Mouse (Mus musculus): ENCODE results near the gene 1300017J02Rik. TPM values are rescaled to one million over a fixed set of nuclear protein-coding genes. Genes with fewer than 3 reads are reported as not detected.

1300017J02Rik gene
- polyA plus RNA-seq, 2 experiments = 42.2 to 43.4 TPM

- ATAC-seq (ENCODE audit: insufficient read depth) = peak; percentile 75
- Histone ChIP-seq H3K36me3 (replicated peaks; ENCODE audit: control insufficient read depth, insufficient read depth, low read depth) (peaks cover 32% of the 10 kb centered on the region), H3K9me3 (ENCODE audit: control insufficient read depth, low read length) (no peaks in the 10 kb centered on the region), H3K4me3 (ENCODE audit: insufficient read depth in 1 of 2, low read depth in 2 of 2, low read length in 2 of 2) (peak overlapping the region; percentile 80 to 90), H3K4me2 (ENCODE audit: low read depth) (peak overlapping the region; percentile 76), H3K4me1 (replicated peaks; ENCODE audit: control insufficient read depth in 2 of 2, insufficient read depth in 2 of 2, low read length in 1 of 2) (peaks cover 10 to 14% of the 10 kb centered on the region in 2 experiments; a peak in 3 of 4 replicates), H3K27ac (peak overlapping the region; percentile 16), H3K9ac (replicated peaks) (peak overlapping the region; percentile 70), H3K27me3 (ENCODE audit: control insufficient read depth, insufficient read depth, low read length) (no peaks in the 10 kb centered on the region)
- DNase-seq (ENCODE audit: low read depth in 3 of 3, low spot score in 3 of 3) = no peak
- WGBS (ENCODE audit: insufficient replicate concordance) = under 1% methylated on average over 40 of the region's 40 CpGs
- TF ChIP-seq CTCF (IDR thresholded peaks at IDR 0.05; ENCODE audit: low read depth) = 0 out of 2 replicates have a peak, but pooled peaks have one; percentile 10
- no peak for TF ChIP-seq EP300 (IDR thresholded peaks at IDR 0.05; ENCODE audit: low read depth)
Observed at GRCm38 (mm10) chr9:103305332-103306041, 605 bp upstream of the 1300017J02Rik start.

DNA sequence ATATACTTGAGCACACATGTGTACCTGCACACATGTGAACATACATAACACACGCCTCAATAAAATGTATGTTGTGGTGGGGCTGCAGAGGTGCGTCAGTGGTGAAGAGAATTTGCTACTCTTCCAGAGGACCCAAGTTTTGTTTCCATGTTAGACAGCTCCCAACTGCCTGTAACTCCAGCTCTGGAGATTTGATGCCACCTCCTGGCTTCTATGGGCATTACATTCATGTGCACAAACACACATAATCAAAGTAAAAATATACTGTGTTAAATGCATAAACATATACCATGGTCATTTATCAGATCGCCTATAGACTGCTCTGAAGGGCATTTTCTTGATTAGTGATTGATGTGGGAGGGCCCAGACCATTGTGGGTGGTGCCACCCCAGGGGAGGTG, 2.2 kb downstream of the 1300017J02Rik start:
- H3K9ac ChIP-seq (replicated peaks) = no peak overlapping the region
- ATAC-seq (ENCODE audit: insufficient read depth) = no peak
- WGBS (ENCODE audit: insufficient replicate concordance) = 22% methylated on average over 3 of the region's 3 CpGs

GRCm38 (mm10) chr9:103302239-103302638, 2.6 kb downstream of the 1300017J02Rik start:
- Histone ChIP-seq H3K36me3 (replicated peaks; ENCODE audit: control insufficient read depth, insufficient read depth, low read depth) (peaks cover 2% of the 10 kb centered on the region), H3K27me3 (ENCODE audit: control insufficient read depth, insufficient read depth, low read length) (no peaks in the 10 kb centered on the region), H3K9ac (replicated peaks) (no peak overlapping the region), H3K4me2 (ENCODE audit: low read depth) (no peak overlapping the region), H3K4me1 (replicated peaks; ENCODE audit: control insufficient read depth in 2 of 2, insufficient read depth in 2 of 2, low read length in 1 of 2) (peaks cover 10 to 12% of the 10 kb centered on the region in 2 experiments; a peak in 3 of 4 replicates), H3K4me3 (ENCODE audit: insufficient read depth in 1 of 2, low read depth in 2 of 2, low read length in 2 of 2) (no peak overlapping the region), H3K27ac (no peak overlapping the region), H3K9me3 (ENCODE audit: control insufficient read depth, low read length) (no peaks in the 10 kb centered on the region)
- no peak for ATAC-seq (ENCODE audit: insufficient read depth)
- TF ChIP-seq EP300 (IDR thresholded peaks at IDR 0.05; ENCODE audit: low read depth) = no peak
- no peak for TF ChIP-seq CTCF (IDR thresholded peaks at IDR 0.05; ENCODE audit: low read depth)
- 61% methylated on average over 4 of the region's 4 CpGs for WGBS (ENCODE audit: insufficient replicate concordance)
- no peak for DNase-seq (ENCODE audit: low read depth in 3 of 3, low spot score in 3 of 3)

More for the DNA sequence above, 2.2 kb downstream of the 1300017J02Rik start:
- Histone ChIP-seq H3K27me3 (ENCODE audit: control insufficient read depth, insufficient read depth, low read length) (no peaks in the 10 kb centered on the region), H3K4me3 (ENCODE audit: insufficient read depth in 1 of 2, low read depth in 2 of 2, low read length in 2 of 2) (no peak overlapping the region), H3K9me3 (ENCODE audit: control insufficient read depth, low read length) (no peaks in the 10 kb centered on the region), H3K4me1 (replicated peaks; ENCODE audit: control insufficient read depth in 2 of 2, insufficient read depth in 2 of 2, low read length in 1 of 2) (peaks cover 10 to 14% of the 10 kb centered on the region in 2 experiments; a peak in 3 of 4 replicates), H3K36me3 (replicated peaks; ENCODE audit: control insufficient read depth, insufficient read depth, low read depth) (peaks cover 6% of the 10 kb centered on the region), H3K27ac (no peak overlapping the region), H3K4me2 (ENCODE audit: low read depth) (no peak overlapping the region)
- peak; percentile 56 to 67 (median 59) for DNase-seq (ENCODE audit: low read depth in 3 of 3, low spot score in 3 of 3)
- TF ChIP-seq EP300 (IDR thresholded peaks at IDR 0.05; ENCODE audit: low read depth) (peak; percentile 17; the same call in 1 of the 2 replicates), CTCF (IDR thresholded peaks at IDR 0.05; ENCODE audit: low read depth) (peak; percentile 91)

DNA sequence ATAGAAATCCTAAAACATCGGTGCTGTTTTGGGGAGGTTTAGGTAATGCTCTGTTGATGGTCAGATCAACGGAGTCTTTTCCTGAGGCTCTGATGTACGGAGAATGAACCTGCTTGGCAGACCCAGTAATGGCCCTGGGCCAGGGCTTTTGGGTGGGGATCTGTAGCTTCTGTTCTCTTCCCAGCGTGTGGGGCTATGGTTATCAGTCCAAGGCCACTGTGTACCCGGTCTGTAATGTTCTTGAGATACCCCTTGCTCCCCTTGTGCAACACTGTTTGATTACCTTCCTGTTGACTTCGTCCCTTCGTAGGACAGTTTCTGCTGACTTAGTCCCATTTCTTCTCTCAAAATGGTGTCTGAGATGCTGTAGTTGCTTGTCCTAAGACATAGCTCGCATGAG, 3.8 kb downstream of the 1300017J02Rik start:
- no peaks in the 10 kb centered on the region for H3K36me3 ChIP-seq (replicated peaks; ENCODE audit: control insufficient read depth, insufficient read depth, low read depth)
- ATAC-seq (ENCODE audit: insufficient read depth) (no peak), DNase-seq (ENCODE audit: low read depth in 3 of 3, low spot score in 3 of 3) (no peak)
- H3K4me1 ChIP-seq (replicated peaks; ENCODE audit: control insufficient read depth in 2 of 2, insufficient read depth in 2 of 2, low read length in 1 of 2) = peaks cover 2 to 7% of the 10 kb centered on the region in 2 experiments; a peak in 3 of 4 replicates
- no peak overlapping the region for H3K27ac ChIP-seq
- H3K4me2 ChIP-seq (ENCODE audit: low read depth) = no peak overlapping the region
- TF ChIP-seq CTCF (IDR thresholded peaks at IDR 0.05; ENCODE audit: low read depth) = no peak
- TF ChIP-seq EP300 (IDR thresholded peaks at IDR 0.05; ENCODE audit: low read depth) = no peak
- H3K27me3 ChIP-seq (ENCODE audit: control insufficient read depth, insufficient read depth, low read length) = no peaks in the 10 kb centered on the region
- no peaks in the 10 kb centered on the region for H3K9me3 ChIP-seq (ENCODE audit: control insufficient read depth, low read length)
- H3K4me3 ChIP-seq (ENCODE audit: insufficient read depth in 1 of 2, low read depth in 2 of 2, low read length in 2 of 2) = no peak overlapping the region
- H3K9ac ChIP-seq (replicated peaks) = no peak overlapping the region
- 63% methylated on average over 8 of the region's 8 CpGs for WGBS (ENCODE audit: insufficient replicate concordance)

GRCm38 (mm10) chr9:103294507-103294906, 10.4 kb downstream of the 1300017J02Rik start:
- H3K27me3 ChIP-seq (ENCODE audit: control insufficient read depth, insufficient read depth, low read length) = no peaks in the 10 kb centered on the region
- 36% methylated on average over 2 of the region's 2 CpGs for WGBS (ENCODE audit: insufficient replicate concordance)
- no peak overlapping the region for H3K27ac ChIP-seq
- H3K9ac ChIP-seq (replicated peaks) = no peak overlapping the region
- no peaks in the 10 kb centered on the region for H3K9me3 ChIP-seq (ENCODE audit: control insufficient read depth, low read length)
- H3K36me3 ChIP-seq (replicated peaks; ENCODE audit: control insufficient read depth, insufficient read depth, low read depth) = no peaks in the 10 kb centered on the region
- peak; percentile 71 for ATAC-seq (ENCODE audit: insufficient read depth)
- no peak overlapping the region for H3K4me3 ChIP-seq (ENCODE audit: insufficient read depth in 1 of 2, low read depth in 2 of 2, low read length in 2 of 2)
- TF ChIP-seq CTCF (IDR thresholded peaks at IDR 0.05; ENCODE audit: low read depth) = no peak
- no peak for TF ChIP-seq EP300 (IDR thresholded peaks at IDR 0.05; ENCODE audit: low read depth)
- H3K4me2 ChIP-seq (ENCODE audit: low read depth) = no peak overlapping the region
- DNase-seq (ENCODE audit: low read depth in 3 of 3, low spot score in 3 of 3) = no peak
- peaks cover 3% of the 10 kb centered on the region in 2 experiments; a peak in 3 of 4 replicates for H3K4me1 ChIP-seq (replicated peaks; ENCODE audit: control insufficient read depth in 2 of 2, insufficient read depth in 2 of 2, low read length in 1 of 2)
